Mouse (Mus musculus): ENCODE data around the gene Lrfn2. TPM values are rescaled to one million over a fixed set of nuclear protein-coding genes. Genes with fewer than 3 reads are reported as not detected.

Lrfn2 gene
- total RNA-seq, 2 experiments from 2014 or later = not detected

DNA sequence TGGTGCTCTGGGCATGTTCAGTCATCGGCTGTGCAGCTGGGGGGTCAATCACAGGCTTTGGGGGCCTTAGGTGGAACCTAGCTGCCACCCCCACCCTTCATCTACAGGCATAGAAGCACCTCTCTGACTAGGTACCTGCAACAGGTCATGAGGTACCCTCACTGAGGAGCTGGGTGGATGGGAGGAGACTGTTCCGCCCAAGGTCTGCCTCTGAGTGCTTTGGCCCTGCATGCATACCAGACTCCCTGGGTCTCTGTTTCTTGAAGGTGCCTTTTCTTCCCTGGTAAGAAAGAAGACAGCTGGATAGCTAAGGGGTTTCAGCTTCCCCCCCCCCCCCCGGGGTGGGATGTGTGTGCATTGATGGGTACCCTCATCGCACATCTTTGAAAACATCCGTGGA lies 98.7 kb downstream of the Lrfn2 start:
- no peak for ATAC-seq (ENCODE audit: poor library complexity, severe bottlenecking)

DNA sequence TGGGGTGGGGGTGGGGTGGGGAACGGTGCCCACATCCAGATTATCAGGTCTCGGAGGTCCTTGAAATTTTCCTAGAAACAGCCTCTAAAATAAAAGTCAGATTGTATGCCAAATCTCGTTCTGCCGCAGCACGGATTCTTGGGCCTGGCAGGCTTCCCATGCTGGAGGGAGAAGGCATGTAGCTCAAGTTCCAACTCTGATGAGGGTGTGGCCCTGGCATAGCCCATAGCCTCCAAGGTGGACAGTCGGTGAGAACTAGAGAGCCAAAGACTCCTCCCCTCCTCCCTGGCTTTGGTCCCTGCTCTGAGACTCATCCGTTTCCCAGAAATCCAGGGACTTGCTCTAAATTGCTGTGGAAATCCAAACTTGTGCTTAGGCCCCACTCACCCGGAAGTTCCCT lies 99.6 kb downstream of the Lrfn2 start:
- no peak for ATAC-seq (ENCODE audit: poor library complexity, severe bottlenecking)

DNA sequence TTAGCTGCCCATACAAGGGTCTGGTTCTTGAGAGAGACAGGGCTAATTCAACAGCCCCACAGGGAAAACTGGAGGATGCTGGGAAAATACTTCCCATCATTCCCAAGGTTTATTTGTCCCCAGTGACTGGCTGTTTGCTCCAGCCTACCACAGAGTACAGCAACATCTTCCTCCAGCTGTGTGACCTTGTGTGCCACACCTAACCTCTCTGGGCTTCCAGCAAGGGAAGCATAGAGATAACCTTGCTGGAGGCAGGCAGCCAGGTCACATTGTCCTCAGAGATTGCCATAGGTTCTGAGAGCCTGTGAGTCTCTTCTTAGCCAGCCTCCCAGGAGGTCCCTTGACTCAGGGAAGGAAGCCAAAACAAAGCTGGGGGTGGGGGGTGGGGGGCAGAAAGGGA lies 101.1 kb downstream of the Lrfn2 start:
- no peak for ATAC-seq (ENCODE audit: poor library complexity, severe bottlenecking)

DNA sequence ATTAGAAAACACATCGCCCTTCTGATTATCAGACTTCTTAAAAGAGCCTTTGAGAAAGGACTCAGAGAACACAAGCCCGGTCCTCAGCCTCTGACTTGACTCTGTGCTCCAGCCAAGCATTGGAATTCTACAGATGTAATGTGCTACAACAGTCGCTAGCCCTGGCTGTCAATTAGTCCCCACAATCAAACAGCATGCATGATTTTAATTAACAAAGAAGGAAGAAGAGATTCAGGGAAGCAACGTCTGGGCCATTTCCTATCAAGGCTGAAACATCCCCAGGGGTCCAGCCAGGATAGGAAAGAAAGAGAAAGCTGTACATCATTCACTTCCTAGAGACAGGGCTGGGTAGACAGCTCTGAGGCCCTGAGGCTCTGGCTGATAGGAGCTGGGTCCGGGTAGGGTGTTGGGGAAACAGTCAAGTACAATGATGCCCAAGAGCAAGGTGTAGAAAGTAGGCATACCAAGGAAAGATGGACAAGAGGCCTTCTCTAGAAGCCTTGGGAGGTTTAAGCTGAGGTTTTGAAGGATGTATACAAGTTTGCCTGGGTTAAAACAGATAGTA lies 101.6 kb downstream of the Lrfn2 start:
- ATAC-seq (ENCODE audit: poor library complexity, severe bottlenecking) = no peak

DNA sequence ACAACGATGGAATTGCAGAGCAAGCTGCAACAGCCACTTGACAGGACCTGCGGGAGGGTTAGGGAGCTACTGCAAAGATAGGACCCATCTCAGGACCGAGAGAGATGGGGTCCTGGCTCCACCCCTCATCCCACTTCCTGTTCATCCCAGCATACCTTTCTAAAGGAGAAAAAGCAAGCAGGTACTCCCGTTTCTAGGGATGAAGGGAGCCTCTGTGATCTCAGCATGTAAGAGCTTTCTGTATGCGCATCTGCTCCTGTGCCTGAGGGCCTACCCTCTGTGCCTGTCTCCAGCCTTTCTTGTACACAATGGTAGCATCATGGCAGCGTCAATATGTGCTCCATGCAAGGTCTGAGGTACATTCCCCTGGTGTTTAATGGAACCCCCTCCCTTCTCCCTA lies 102.9 kb downstream of the Lrfn2 start:
- ATAC-seq (ENCODE audit: poor library complexity, severe bottlenecking) = no peak

DNA sequence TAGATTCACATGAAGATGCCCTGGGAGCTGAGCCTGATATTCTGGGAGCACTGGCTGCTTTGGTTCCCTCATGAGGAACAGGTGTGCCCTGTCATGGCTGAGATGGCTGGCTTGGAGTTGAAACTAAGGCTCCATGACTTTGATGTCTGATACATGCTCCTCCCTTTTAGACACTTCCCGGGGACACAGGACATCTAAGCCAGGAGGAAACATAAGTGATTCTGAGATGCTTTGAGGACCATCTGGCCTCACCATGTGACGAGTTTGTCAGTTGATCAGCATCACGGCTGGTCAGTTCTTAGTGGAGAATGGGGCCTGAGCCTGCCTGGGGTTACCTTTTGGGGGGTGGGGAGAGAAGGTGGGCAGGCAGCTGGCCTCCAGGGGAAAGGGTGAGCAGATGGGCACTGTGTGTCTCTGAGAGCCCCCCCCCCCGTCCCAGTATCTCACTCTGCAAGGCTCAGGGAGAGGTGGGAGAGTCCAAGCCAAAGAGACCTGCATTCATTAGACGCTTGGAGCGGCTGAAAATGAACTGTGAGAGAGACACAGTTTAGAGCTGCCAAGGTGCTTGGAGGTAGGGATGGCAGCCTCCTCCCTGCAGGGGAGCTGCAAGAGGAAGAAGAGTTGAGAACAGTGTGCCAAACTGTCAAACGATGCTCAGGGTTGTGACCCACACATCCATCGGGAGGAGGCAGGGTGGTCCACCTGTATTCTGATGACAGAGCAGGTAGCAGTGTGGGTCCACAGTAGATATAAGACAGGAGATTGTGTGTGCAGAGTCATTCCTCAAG lies 105.2 kb downstream of the Lrfn2 start:
- no peak for ATAC-seq (ENCODE audit: poor library complexity, severe bottlenecking)

DNA sequence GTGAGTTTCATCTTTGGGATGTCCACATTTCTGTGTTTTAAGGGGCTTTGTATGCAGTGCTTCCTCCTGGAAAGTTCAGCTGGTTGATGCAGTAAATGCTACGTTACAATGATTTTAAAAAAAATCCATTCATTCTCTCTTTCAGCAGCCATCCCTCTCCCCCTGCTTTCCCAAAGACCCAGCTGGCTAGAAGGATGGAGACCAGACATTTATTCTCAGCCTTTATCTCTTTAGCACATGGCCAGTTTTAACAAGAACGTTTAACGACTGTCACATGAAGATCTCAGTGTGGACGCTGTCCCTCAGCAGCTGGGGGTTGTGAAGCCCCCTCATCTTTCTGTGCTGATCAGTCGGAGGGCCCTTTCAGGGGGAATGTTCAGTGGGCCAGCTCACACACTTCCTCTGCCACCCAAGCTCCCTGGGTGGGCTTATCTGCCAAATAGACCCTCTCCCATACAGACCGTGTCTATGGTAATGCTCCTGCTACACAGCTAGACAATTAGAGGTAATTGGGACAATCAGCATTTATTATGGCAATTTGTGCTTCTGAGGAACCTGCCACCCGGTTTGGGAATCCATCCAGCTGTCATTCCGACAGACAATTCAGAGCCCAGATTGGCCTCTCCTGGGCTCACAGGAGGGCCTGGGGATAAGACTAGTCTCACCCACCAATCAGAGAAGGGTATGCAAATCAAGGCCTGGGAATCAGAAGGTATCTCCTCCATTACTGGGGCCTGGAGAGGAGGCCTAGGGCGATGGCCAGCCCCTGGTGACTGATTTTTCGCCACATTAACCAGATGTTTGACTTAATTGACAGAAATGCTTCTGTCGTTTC lies 111.8 kb downstream of the Lrfn2 start:
- ATAC-seq (ENCODE audit: poor library complexity, severe bottlenecking) = no peak

DNA sequence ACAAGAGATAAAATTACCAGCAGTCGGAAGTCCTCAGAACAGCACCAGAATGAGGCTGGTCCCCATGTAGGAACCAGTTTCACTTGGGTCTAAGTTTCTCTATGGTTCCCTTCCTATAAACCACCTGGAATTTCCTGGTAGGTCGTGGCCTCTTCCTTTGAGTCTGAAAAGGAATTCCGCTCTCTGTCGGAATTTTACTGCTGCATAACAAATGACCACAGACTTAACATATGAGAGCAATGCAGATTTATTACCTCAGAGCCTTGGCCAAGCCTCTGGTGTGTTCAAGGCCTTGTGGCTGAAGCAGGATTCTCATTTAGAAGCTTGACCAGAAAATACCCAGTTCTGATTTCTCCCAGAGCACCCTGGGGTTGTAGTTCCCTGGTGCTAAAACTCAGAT lies 115.7 kb downstream of the Lrfn2 start:
- ATAC-seq (ENCODE audit: poor library complexity, severe bottlenecking) = no peak

DNA sequence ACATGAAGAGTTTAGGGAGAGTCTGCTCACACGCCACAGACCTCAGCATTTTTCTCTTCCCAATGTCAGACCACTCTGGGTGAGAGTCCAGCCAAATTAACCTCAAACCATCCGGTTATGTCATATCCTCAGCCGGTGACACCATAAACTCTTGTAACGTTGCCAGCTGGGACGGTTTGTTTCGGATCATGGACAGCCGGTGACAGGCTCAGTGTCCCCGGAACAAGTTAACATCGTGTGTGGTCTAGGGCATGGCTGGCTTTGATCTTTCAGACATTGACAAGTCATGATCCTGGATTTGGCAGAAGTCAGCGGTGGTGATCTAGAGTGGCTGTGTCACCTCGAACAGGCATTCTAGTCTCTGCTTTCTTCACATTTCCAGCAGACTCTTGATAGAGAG lies 119.1 kb downstream of the Lrfn2 start:
- ATAC-seq (ENCODE audit: poor library complexity, severe bottlenecking) = no peak

DNA sequence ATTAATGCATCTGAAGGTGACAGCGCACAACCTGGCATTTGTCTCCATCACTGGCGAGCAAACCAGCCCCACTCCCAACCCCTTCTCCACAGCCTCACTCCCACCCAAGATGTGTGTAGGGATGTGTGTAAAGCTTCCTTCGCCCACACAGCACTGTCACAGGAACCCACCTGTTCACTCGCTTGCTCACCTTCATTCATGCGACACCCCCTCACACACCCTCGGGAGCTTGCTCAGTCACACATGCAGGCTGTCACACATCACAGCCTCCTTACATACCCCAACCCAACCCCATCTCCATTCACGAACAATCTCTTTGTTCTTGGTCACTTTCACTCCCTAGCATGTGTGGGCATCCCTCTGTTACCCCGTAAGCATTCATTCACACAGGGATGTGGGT lies 129.0 kb downstream of the Lrfn2 start:
- no peak for ATAC-seq (ENCODE audit: poor library complexity, severe bottlenecking)

DNA sequence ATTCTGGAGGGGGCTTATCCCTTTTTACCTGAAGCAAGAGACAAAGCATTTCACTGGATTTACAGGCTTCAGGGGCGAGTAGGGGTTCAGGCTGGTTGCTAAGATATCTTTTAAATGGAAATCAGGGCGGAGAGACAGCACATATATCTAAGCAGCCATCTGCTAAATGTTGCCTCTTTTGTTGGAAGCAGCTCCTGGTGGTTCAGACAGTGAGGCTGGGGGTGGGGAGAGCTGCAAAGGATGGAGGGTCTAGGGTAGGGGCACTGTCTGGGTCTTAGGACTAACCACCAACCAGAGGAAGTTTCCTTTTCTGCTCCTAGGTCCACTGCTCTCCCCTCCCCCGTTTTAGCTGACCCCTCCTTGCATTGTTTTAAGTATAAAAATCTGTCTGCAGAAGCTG lies 131.6 kb downstream of the Lrfn2 start:
- no peak for ATAC-seq (ENCODE audit: poor library complexity, severe bottlenecking)

DNA sequence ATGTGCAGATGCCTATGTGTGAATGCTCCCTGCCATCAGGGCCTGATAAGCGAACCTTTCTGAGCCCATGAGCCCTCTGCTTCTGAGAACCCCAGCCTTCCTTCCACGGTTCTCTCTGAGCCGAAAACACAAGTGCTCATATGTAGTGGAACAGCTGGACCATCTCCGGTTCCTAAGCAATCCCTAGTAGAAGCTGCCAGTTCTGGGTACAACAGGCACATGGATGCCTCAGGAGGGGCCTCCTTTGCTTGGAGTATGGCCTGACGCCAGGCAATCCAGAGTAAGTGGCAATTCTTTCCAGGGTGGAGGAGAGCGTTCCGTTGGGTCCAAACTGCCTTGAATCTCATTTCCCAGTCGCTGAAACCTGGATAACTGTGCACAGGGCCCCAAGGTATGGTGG lies 132.3 kb downstream of the Lrfn2 start:
- no peak for ATAC-seq (ENCODE audit: poor library complexity, severe bottlenecking)

DNA sequence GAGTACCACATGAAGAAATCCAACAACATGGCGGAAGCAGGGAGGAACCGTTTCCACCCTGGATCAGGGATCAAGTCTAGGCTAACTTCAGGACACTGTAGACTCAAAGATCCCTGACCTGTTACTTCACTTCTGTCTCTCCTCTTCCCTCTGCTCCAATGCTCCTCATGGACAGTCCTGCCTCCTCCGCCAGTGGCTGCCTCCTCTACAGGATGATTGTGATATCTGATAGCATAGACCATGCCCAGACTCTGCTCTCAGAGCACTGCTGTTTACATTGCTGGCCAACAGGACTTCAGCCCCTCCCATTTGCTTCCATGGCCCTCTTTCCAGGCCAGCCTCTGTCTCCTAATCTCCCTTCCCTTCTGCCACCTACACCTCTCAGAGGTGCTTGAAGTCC lies 132.9 kb downstream of the Lrfn2 start:
- no peak for ATAC-seq (ENCODE audit: poor library complexity, severe bottlenecking)

DNA sequence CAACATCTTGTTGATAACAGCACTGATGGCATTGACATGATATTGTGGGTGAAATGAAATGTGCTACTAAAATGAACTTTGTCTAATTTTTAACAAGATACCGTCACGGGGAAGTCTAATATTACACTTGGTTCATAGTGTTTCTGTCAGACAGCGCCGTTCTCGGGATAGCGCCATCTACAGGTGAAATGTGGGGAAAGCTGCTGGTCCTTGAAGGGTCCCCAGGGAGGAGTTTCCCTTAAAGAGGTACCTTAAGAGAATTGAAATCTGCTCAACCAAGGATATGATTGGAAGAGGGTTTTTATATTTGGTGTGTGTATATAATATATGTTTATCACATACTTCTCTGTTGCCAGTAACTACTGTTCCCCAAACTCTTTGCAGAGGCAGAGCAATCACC lies 134.6 kb downstream of the Lrfn2 start:
- no peak for ATAC-seq (ENCODE audit: poor library complexity, severe bottlenecking)

DNA sequence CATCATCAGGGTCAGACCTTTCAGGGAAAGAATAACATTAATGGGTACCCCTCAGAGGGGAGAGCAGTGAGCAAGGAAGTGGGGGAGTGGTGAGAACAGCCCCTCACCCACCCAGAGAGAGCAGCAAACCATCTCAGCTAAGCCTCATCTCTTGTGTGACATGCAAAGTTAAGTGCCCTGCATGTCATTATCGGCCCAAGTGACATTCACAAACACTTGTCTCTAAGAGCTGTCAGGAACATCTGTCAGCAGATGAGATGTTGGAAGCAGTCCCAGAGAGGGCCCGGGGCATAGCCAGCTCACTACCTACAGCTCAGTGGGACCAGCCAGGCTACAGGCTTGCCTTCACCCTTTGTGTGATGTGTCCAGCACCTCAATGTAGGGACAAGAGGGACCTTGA lies 146.0 kb downstream of the Lrfn2 start:
- ATAC-seq (ENCODE audit: poor library complexity, severe bottlenecking) = no peak

DNA sequence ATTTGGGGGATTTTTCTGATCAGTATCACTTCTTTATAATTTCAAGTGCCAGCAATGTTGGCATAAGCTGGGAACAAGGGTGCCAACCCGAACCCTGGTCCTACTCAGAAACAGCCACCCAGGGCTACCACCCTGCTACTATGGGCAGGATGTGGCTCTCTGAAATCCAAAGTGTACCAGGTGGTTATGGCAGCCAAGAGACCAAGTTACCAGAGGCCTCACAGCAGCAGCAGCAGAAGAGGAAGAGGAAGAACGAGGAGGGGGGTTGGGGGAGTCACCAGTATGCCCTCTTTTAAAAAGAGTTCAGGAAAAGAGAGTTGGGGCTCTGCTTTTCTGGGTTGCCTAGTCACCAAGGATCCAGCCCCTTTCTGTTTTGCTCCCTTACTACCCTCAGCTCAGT lies 147.5 kb downstream of the Lrfn2 start:
- ATAC-seq (ENCODE audit: poor library complexity, severe bottlenecking) = no peak

DNA sequence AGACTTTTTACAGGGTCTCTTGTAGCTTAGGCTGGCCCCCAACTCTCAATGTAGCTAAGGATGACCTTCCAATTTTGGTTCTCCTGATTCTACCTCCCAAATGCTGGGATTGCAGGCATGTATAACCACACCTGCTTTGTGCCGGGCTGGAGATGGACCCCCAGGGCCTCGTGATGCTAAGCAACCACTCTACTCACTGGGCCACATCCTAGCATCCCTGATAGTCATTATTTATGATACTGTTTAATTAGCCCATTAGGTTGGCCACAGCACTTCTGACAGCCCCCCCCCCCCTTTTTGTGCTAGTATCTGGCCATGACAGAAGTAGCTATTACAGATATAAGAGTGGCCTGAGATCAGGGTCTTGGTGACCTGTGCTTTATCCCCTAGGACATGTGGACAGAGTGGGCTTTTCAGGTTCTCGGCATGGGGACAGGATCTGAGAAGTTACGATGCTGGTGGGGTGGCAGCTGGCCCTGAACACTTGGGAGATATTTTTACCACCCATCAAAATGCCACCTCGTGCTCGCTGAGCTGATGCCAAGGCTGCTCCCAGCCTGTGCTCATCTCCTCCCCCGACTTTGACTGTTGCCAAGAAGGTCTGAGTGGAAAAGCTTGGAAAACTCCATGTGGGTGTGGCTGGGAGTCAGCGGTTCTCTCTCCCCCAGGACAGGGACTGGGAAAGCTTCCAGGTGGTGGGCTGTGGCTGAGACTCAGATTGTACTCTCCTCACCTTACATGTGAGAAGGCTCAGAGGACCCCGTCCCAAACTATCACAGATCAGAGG lies 151.6 kb downstream of the Lrfn2 start:
- ATAC-seq (ENCODE audit: poor library complexity, severe bottlenecking) = no peak

DNA sequence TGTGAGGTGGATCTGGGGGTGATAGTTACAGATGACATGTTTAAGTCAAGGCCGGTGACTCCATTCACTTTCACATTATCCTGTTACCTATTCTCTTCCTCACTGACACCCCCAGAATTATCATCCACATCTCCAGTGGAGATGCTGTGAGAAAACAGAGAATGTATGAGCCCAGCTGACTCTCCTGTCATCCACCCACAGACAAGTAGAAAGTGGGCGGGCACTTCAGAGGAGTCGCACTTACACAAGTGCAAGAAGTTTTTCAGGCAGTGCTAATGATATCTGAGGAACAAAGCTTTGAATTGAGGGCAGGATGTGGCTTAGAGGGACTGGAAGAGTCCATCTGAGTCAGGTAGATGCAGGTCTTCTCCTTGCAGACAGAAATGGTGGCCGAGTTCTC lies 152.9 kb downstream of the Lrfn2 start:
- ATAC-seq (ENCODE audit: poor library complexity, severe bottlenecking) = no peak

DNA sequence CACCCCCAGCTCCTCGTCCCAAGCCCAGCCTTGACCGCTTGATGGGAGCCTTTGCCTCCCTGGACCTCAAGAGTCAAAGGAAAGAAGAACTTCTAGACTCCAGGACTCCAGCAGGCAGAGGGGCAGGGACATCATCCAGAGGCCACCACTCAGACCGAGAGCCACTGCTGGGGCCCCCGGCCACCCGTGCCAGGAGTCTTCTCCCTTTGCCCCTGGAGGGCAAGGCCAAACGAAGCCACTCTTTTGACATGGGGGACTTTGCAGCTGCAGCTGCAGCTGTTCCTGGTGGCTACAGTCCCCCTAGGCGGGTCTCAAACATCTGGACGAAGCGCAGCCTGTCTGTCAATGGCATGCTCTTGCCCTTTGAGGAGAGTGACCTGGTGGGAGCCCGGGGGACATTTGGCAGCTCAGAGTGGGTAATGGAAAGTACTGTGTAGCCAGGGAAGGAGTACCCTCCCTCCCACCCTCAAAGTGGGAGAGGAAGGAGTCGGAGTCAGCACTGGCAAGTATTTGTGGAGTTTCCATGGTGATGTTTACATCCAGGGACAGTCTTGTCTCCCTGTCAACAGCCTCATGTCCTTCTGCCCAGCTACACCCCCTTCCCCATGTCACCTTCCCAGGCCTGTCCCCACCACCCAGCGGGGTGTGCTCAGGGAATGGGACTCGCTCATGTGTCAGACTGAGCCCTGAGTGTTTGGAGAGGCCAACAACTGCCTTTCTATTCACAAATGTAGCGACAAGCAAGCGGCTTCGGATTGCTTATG lies 164.8 kb downstream of the Lrfn2 start:
- no peak for ATAC-seq (ENCODE audit: poor library complexity, severe bottlenecking)

DNA sequence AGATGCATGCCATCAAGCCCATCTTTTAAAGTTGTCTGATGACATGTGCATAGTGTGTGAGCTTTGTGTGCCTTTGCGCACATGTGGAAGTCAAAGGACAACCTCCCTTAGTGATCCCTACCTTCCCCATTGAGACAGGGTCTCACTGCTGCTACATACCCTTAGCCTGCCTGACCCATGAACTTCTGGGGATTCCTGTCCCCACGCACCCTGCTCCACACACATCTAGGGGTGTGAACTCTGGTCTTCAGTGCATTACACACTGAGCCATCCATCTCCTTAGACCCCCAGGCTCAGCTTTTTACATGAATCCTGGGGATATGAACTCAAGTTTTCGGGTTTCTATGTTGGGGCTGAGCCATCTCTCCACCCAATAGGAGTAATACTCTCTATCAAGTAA lies 179.2 kb downstream of the Lrfn2 start:
- no peak for ATAC-seq (ENCODE audit: poor library complexity, severe bottlenecking)

DNA sequence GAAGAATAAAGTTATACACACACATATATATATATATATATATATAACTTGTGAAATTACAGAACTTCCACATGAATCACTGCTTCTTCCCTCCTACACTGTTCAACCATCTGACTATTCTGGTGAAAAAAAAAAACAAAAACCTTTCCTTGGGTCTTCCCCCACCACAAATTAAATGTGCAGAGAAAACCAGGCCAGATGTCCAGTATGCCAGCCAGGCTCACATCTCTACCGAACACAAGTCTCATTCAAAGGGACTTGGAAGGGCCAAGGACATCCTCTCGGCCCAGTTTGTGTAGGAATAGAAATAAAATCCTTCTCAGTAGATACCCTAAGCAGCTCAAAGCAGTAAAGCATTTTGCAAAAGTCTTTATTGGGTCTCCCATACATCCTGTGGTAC lies 179.7 kb downstream of the Lrfn2 start:
- ATAC-seq (ENCODE audit: poor library complexity, severe bottlenecking) = no peak
